Mouse (Mus musculus): ENCODE data around the gene Gm11627.
A peak's percentile ranks its signal among the peaks of the same experiment; 100 is the strongest.
"Not testable (repeated sequence)": the region's sequence is repeated elsewhere in the genome, so short reads cannot be mapped to it uniquely, and the experiment has no call there.

Gene Gm11627

DNA sequence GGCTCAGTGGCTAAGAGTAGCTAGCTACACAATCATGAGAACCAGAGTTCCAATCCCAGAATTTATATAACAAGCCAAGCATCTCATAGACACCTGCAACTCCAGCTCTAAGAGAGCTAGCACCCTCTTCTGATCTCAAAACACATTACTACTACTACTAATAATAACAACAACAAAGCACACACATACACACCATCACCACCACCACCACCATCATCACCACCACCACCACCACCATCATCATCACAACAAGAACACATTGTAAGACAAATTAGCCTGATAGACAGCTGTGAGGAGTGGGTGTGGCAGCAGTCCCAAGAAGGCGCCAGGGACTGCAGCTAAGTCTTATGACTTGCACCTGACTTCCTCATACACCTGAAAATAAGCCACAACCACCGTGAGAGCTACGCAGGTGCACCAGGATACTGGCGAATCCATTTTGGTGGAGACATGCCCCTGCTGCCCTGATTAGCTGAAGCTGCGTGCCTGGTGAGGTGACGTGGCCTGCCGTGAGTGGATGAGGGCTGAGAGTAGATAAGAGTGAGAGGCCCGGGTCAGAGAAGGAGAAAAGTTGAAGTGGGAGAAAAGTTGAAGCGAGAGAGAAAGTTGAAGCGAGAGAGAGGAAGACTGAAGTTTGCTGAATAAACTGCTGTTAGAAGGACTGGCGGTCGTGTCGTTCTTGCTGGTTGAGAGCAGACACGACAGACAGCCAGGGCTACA lies 14.1 kb downstream of the Gm11627 start:
- DNase-seq (ENCODE audit: low spot score) = not testable (repeated sequence)

DNA sequence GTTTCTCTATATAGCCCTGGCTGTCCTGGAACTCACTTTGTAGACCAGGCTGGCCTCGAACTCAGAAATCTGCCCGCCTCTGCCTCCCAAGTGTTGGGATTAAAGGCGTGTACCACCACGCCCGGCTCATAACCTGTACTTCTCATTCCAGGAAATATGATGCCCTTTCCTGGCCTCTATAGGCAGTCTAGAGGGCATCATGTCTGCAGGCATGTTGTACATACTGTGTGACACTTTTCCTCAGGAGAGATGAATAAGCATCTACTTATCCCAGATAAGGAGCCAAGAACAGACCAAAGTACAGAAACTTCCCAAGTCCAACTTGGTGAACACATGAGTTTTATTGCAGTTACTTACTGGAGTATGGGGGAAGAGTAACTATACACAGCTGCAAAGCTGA lies 20.6 kb downstream of the Gm11627 start:
- no peak for DNase-seq (ENCODE audit: low spot score)

DNA sequence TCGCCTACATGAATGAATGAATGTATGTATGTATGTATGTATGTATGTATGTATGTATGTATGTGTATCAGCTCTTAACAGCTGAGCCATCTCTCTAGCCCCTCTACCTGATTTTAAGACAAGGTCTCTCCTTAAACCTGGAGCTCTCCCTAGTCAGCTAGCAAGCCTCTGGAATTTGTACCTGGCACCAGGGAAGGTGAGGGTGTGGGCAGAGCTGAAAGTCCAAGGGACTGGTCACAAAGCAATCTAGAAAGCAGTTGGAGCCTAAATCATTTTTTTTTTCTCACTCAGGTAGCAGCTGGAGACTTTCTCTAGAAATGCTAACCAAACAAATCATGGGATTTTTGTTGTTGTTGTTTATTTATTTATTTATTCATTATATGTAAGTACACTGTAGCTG lies 21.9 kb downstream of the Gm11627 start:
- DNase-seq (ENCODE audit: low spot score) = no peak

DNA sequence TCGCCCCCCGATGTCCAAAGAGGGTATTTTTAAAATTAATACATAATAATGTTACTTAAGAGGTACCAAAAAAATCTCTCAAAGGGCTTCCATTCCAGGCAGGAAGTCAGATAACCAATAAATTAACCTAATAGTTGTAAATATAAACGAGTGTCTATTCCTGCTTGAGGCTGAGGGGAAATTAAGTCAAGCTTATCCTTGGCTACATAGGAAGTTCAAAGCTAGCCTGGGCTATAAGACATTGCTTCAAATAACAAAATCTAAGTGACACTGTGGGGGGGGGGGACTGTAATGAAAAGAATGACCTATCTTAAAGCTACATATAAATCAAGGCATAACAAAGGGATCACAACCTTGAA lies 22.6 kb downstream of the Gm11627 start:
- DNase-seq (ENCODE audit: low spot score) = no peak

DNA sequence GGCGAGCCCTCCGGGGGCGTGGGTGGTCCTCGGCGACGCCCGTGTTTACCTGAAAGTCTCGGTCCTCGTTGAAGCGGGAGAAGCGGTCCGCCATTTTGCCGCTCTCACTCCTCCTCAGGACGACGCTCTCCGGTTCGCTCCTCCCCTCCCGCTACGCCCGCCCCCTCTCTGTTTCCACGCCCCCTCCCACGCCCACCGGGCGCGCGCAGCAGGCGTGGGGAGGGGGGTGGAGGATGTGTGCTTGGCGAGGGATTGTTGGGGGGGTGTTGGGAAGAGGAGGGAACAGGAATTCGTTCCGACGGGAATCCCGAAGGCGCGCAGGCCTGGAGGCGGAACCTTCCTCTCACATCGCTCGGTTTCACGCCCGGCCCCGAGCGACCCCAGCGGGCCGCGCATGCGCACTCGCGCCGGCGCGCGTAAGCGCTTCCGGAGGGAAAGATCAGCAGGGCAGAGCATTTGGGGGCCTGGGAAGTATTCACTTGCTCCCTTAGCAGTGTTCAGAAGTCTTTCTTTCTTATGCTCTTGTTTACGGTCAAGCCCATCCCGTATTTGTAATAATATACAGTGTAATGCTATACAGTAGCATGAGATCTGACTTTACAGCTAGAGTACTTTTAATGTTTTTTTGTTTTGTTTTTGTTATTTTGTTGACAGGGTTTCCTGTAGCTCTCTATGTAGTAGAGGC lies 23.1 kb downstream of the Gm11627 start, which contains the start of gene Gpatch8:
Gene Gpatch8 (minus strand): TSS at position 362 of the 685 bp plus-strand sequence.
- peak; percentile 95 for DNase-seq (ENCODE audit: low spot score)

DNA sequence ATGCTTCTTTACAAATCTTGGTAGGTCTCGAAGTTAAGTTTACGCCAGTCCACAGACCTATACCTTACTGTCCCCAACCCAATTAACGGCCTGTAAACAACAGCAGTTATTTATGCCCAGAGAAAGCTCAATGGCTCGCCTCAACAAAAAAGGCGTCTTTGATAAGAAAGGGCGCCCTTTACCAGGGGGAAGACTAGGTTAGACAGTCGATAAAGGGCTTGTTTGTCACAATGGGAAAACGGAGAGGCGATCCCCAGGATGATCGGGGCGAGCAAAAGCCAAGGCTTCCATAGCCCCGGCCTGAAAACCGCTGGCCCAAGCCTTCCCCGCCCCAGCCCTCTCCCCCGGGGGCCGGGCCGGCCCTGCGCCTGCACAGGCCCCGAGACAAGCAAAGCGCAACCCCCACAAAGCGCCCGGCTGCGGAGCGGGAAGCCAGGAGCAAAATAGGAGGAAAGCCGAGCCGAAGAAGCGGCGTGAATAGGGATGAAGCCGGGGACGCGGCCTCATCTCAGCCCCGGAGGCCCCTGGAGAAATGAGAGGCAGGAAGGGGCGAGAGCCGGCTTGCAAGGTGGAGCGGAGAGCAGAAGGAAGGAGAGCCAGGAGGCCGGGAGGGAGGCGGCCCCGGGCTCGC lies 23.7 kb downstream of the Gm11627 start:
- DNase-seq (ENCODE audit: low spot score) = peak; percentile 24

DNA sequence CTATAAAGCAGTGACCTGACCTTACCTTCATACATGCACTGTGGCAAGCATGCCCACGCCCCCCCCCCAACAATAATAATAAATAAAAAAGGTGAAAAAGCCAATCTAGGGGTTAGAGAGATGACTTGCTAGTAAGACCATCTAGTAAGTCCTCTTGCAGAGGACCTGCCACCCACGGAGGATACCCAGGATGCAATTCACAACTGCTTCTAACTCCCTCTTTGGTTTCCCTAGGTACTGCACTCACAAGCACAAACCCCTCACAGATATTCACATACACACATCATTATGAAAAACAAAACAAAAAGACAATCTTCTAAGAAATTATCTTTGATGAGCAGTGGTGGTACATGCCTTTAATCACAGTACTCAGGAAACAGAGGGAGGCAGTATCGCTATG lies 27.2 kb downstream of the Gm11627 start:
- DNase-seq (ENCODE audit: low spot score) = no peak

DNA sequence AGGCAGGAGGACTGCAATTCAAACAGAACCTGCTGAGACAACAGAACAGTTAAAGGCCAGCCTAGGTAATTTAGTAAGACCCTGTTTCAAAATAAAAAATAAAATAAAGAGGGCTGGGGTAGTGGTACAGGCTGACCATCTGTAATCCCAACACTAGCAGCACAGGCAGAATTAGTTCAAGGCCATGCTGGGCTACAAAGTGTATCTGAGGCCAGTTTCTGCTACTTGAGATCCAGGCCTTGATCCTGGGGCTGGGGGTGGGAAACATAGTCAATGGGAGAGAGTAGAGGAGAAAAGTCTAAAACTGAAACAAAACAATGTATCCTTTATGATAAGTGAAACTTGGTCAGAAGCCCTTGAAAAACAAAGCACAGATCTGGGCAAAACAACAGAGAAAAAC lies 28.1 kb downstream of the Gm11627 start:
- DNase-seq (ENCODE audit: low spot score) = no peak

DNA sequence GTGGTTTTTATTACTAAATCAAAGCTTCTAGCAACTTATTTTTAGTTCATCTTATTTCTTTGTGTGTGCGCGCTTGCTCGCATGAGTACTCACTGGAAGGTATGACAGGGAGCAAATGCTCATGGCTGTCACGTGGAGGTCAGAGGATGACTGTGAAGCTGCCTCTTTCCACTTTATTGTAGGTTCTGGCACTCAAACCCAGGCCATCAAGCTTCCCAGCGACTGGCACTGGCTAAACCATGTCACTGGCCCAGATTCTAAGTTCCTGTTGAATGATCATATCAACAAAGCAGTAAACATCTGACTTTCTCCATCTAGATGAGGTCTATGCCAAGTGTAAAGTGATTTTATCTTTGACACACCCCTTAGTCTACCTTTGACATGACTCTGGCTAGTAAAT lies 37.8 kb downstream of the Gm11627 start:
- DNase-seq (ENCODE audit: low spot score) = no peak

DNA sequence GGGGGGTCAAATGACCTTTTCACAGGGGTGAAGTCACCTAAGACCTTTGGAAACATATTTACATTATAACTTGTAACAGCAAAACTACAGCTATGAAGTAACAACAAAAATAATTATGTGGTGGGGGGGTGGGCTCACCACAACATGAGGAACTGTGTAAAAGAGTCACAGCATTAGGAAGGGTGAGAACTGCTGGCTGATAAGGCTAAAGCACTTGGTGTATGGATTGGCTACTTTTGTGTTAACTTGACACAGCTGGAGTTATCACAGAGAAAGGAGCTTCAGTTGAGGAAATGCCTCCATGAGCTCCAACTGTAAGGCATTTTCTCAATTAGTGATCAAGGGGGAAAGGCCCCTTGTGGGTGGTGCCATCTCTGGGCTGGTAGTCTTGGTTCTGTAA lies 39.0 kb downstream of the Gm11627 start:
- not testable (repeated sequence) for DNase-seq (ENCODE audit: low spot score)

DNA sequence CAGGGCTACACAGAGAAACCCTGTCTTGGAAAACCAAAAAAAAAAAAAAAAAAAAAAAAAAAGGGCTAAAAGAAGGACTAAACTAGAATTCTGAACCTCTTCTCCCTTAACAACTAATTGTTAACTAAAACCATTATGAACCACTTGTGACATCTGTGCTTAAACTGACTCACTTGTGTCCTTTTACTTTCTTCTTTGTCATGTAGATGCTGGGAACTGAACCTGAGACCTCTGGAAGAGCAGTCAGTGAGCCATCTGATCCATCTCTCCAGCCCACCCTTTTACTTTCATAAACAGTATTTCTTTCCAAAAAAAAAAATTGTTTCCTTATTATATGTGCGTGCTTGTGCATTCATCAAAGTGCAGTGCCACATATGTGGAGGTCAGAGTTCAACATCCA lies 39.6 kb downstream of the Gm11627 start:
- no peak for DNase-seq (ENCODE audit: low spot score)

DNA sequence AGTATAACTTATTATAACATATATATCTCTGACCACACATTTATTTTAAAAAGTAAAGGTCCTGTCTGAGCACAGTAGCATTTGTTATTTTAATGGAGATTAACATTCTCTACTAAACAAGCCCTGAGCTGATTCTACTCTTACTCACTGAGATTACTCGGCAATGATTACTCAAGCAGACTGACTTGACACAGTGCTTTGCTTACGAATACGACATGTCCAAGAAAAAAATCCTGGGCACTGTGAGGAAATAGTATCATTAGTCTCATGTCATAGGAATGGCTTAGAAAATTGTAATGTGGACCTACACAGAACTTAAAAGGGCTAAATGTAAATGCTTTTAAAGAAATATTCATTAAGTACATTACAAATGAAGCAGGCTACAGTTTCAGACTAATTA lies 43.1 kb downstream of the Gm11627 start:
- DNase-seq (ENCODE audit: low spot score) = no peak

DNA sequence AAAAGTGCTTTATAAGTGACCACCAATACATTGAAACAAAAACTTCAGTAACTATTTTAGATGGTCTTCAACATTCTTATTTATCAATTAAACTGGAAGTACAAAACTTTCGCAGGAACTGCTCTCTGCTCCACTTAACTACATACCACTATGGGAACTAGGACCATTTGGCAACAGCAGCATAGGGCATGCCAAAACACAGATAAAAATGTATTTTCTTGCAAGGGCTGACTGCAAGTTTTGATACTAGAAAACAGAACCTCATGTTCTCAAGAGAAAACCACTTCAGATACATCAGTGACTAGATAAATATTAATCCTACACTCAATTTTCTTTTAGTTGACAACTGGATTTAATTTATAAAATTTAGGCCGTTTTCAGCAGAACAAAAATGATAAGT lies 45.2 kb downstream of the Gm11627 start:
- no peak for DNase-seq (ENCODE audit: low spot score)

DNA sequence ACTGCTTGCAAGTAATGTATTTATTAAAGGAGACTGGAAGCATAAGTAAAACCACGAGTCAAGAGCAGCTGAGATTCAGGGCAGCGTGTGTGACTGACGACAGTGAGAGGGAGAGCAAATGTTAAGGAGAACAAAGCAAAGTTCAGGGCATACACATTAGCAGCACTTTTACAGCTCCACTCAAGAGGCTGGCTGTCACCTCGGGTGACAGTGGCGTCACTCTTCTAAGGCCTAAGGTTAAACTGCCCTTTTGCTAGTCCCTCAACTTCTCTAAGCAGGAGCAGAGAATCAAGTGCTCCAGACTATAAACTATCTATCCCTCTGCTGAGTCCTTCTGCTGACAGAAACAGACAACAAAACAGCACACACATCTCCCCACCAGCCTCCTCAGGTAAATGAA lies 47.8 kb downstream of the Gm11627 start:
- DNase-seq (ENCODE audit: low spot score) = no peak

Measured in left cerebral cortex, adult 11 months (tissue).